Mouse (Mus musculus) right cerebral cortex, postnatal 10 days (tissue): ENCODE results near the gene Cdc42.

ENCODE experiments used
- DNase-seq, 2 experiments: peaks; one replicate each; pipeline ENCODE4 v3.0.0; 2021; ENCODE audit warnings: low spot score in 2 of 2

The Cdc42 gene

GRCm38 (mm10) chr4:137316027-137316770 lies 41.3 kb downstream of the Cdc42 start:
- peak in 1 of 2 experiments; percentile 24 for DNase-seq

GRCm38 (mm10) chr4:137315061-137315460 lies 42.5 kb downstream of the Cdc42 start:
- DNase-seq: no peak

- no peak for DNase-seq
These were observed 43.0 kb downstream of the Cdc42 start for GRCm38 (mm10) chr4:137314561-137314960.

- no peak for DNase-seq
These were observed 44.0 kb downstream of the Cdc42 start for GRCm38 (mm10) chr4:137313511-137313910.

GRCm38 (mm10) chr4:137308377-137308776 lies 49.1 kb downstream of the Cdc42 start:
- peak; percentile 27 to 44 for DNase-seq

GRCm38 (mm10) chr4:137306991-137307706 lies 50.4 kb downstream of the Cdc42 start:
- DNase-seq: peak in 1 of 2 experiments; percentile 25

GRCm38 (mm10) chr4:137306577-137306888 lies 51.0 kb downstream of the Cdc42 start:
- peak in 1 of 2 experiments; percentile 21 for DNase-seq

- peak in 1 of 2 experiments; percentile 29 for DNase-seq
These were observed 51.5 kb downstream of the Cdc42 start for GRCm38 (mm10) chr4:137305831-137306576.

- no peak for DNase-seq
These were observed 52.5 kb downstream of the Cdc42 start for GRCm38 (mm10) chr4:137305066-137305465.

- no peak for DNase-seq
These were observed 53.4 kb downstream of the Cdc42 start for GRCm38 (mm10) chr4:137304106-137304505.

- DNase-seq: peak; percentile 72 to 82
These were observed 55.9 kb downstream of the Cdc42 start for GRCm38 (mm10) chr4:137301635-137302034.

GRCm38 (mm10) chr4:137300227-137300626 lies 57.3 kb downstream of the Cdc42 start:
- DNase-seq: no peak

GRCm38 (mm10) chr4:137298406-137298805 lies 59.1 kb downstream of the Cdc42 start:
- no peak for DNase-seq

- DNase-seq: no peak
These were observed 59.9 kb downstream of the Cdc42 start for GRCm38 (mm10) chr4:137297611-137298010.

- peak in 1 of 2 experiments; percentile 61 for DNase-seq
These were observed 62.6 kb downstream of the Cdc42 start for GRCm38 (mm10) chr4:137294951-137295350.

- DNase-seq: no peak
These were observed 63.0 kb downstream of the Cdc42 start for GRCm38 (mm10) chr4:137294474-137294873.

GRCm38 (mm10) chr4:137294032-137294431 lies 63.5 kb downstream of the Cdc42 start:
- DNase-seq: no peak

GRCm38 (mm10) chr4:137292625-137293024 lies 64.9 kb downstream of the Cdc42 start:
- DNase-seq: no peak

- no peak for DNase-seq
These were observed 67.3 kb downstream of the Cdc42 start for GRCm38 (mm10) chr4:137290250-137290649.

GRCm38 (mm10) chr4:137289701-137290100 lies 67.8 kb downstream of the Cdc42 start:
- no peak for DNase-seq

GRCm38 (mm10) chr4:137287818-137288217 lies 69.7 kb downstream of the Cdc42 start:
- DNase-seq: peak in 1 of 2 experiments; percentile 42

- no peak for DNase-seq
These were observed 70.3 kb downstream of the Cdc42 start for GRCm38 (mm10) chr4:137287206-137287605.

GRCm38 (mm10) chr4:137286662-137286953 lies 70.9 kb downstream of the Cdc42 start:
- DNase-seq: no peak
